Mouse (Mus musculus) limb, embryonic 12.5 days (tissue): ENCODE measurements around the gene Trim2. TPM values are rescaled to one million over a fixed set of nuclear protein-coding genes. Genes with fewer than 3 reads are reported as not detected.
A peak's percentile ranks its signal among the peaks of the same experiment; 100 is the strongest.

ENCODE experiments used
- ATAC-seq: fragments of 200-750 bp; cut with Nextera tagmentation; 2 replicates; pipeline ENCODE4 v1.8.0; 2017; ENCODE audit warnings: low read depth, moderate TSS enrichment; ENCODE audit not compliant: insufficient number of reproducible peaks, insufficient read depth, low FRiP score, low TSS enrichment
- H3K27ac ChIP-seq: fragments of 300-500 bp; sonication (generic); 2 replicates; pipeline ENCODE4 v1.5.1; 2016; ENCODE audit warnings: mild to moderate bottlenecking, moderate library complexity
- H3K27me3 ChIP-seq: fragments of 300-500 bp; sonication (generic); 2 replicates; pipeline ENCODE4 v1.6.1; 2016; ENCODE audit warnings: mild to moderate bottlenecking, moderate library complexity
- H3K36me3 ChIP-seq: fragments of 300-500 bp; sonication (generic); 2 replicates; pipeline ENCODE4 v1.6.1; 2016; ENCODE audit warnings: mild to moderate bottlenecking, moderate library complexity
- H3K4me1 ChIP-seq: fragments of 300-500 bp; sonication (generic); replicated peaks from 2 replicates; pipeline ENCODE4 v1.6.1; 2016
- H3K4me2 ChIP-seq: fragments of 300-500 bp; sonication (generic); 2 replicates; pipeline ENCODE4 v1.6.1; 2016; ENCODE audit warnings: mild to moderate bottlenecking, moderate library complexity
- H3K4me3 ChIP-seq: fragments of 300-500 bp; sonication (generic); replicated peaks from 2 replicates; pipeline ENCODE4 v1.5.1; 2016; ENCODE audit warnings: mild to moderate bottlenecking
- H3K9ac ChIP-seq: fragments of 300-500 bp; sonication (generic); replicated peaks from 2 replicates; pipeline ENCODE4 v1.6.1; 2016; ENCODE audit warnings: mild to moderate bottlenecking, moderate library complexity
- H3K9me3 ChIP-seq: fragments of 300-500 bp; sonication (generic); 2 replicates; pipeline ENCODE4 v1.6.1; 2016; ENCODE audit warnings: mild to moderate bottlenecking, moderate library complexity
- WGBS: fragments of 180-500 bp; shearing (Covaris S2); methylation state at CpG from one replicate; pipeline ENCODE4 v1.1.7; 2016; 5-methylcytosine and 5-hydroxymethylcytosine counted together
- polyA plus RNA-seq: library from polyadenylated mRNA; unstranded; fragments of >200 nt; fragmentation: Nextera tagmentation; extraction: Ambion mirVana; gene quantifications from 2 replicates; pipeline ENCODE4 v1.2.1, GENCODE M21; 2016

Trim2 gene
- polyA plus RNA-seq, 1 experiment from 2014 or later = 18.5 TPM

GRCm38 (mm10) chr3:84341811-84342210 is 35.1 kb upstream of the Trim2 start:
- H3K4me3 ChIP-seq = no peak overlapping the region
- H3K9ac ChIP-seq = no peak overlapping the region
- H3K36me3 ChIP-seq = no peaks in the 10 kb centered on the region
- peaks cover 18% of the 10 kb centered on the region for H3K4me1 ChIP-seq
- WGBS = 57% methylated on average over 7 of the region's 7 CpGs
- no peak for ATAC-seq
- no peaks in the 10 kb centered on the region; the same call in none of the 2 replicates for H3K27me3 ChIP-seq
- H3K4me2 ChIP-seq = no peak overlapping the region
- no peak overlapping the region for H3K27ac ChIP-seq
- no peaks in the 10 kb centered on the region for H3K9me3 ChIP-seq

GRCm38 (mm10) chr3:84337585-84337984 is 30.9 kb upstream of the Trim2 start:
- no peak overlapping the region for H3K27ac ChIP-seq
- no peak for ATAC-seq
- H3K9me3 ChIP-seq = no peaks in the 10 kb centered on the region
- no peak overlapping the region for H3K4me2 ChIP-seq
- no peak overlapping the region for H3K4me3 ChIP-seq
- no peaks in the 10 kb centered on the region for H3K36me3 ChIP-seq
- H3K4me1 ChIP-seq = peaks cover 10% of the 10 kb centered on the region
- 61% methylated on average over 7 of the region's 11 CpGs for WGBS
- H3K9ac ChIP-seq = no peak overlapping the region
- peaks cover 30% of the 10 kb centered on the region for H3K27me3 ChIP-seq

GRCm38 (mm10) chr3:84336342-84336741 is 29.7 kb upstream of the Trim2 start:
- Histone ChIP-seq H3K9ac (no peak overlapping the region), H3K27ac (no peak overlapping the region), H3K4me1 (peaks cover 10% of the 10 kb centered on the region), H3K9me3 (no peaks in the 10 kb centered on the region), H3K4me3 (no peak overlapping the region), H3K36me3 (no peaks in the 10 kb centered on the region), H3K4me2 (no peak overlapping the region), H3K27me3 (peaks cover 34% of the 10 kb centered on the region)
- 86% methylated on average over 12 of the region's 12 CpGs for WGBS
- ATAC-seq = no peak

GRCm38 (mm10) chr3:84335421-84336073 is 28.9 kb upstream of the Trim2 start:
- Histone ChIP-seq H3K27ac (no peak overlapping the region), H3K36me3 (no peaks in the 10 kb centered on the region), H3K4me1 (peaks cover 10% of the 10 kb centered on the region), H3K4me3 (no peak overlapping the region), H3K9ac (no peak overlapping the region), H3K27me3 (peaks cover 36% of the 10 kb centered on the region), H3K9me3 (no peaks in the 10 kb centered on the region), H3K4me2 (0 out of 2 replicates have a peak overlapping the region, but pooled peaks have one; percentile 47)
- WGBS = 39% methylated on average over 8 of the region's 8 CpGs
- ATAC-seq = no peak

- no peaks in the 10 kb centered on the region for H3K9me3 ChIP-seq
- 9% methylated on average over 20 of the region's 20 CpGs for WGBS
- no peak for ATAC-seq
- H3K27me3 ChIP-seq = peaks cover 36% of the 10 kb centered on the region
- peak overlapping the region; percentile 47 for H3K4me2 ChIP-seq
- peak overlapping the region; percentile 8 for H3K4me3 ChIP-seq
- H3K4me1 ChIP-seq = peaks cover 10% of the 10 kb centered on the region
- no peaks in the 10 kb centered on the region for H3K36me3 ChIP-seq
- no peak overlapping the region for H3K9ac ChIP-seq
- no peak overlapping the region for H3K27ac ChIP-seq
Measured at GRCm38 (mm10) chr3:84334771-84335420, 28.2 kb upstream of the Trim2 start.

GRCm38 (mm10) chr3:84333400-84334349 is 27.0 kb upstream of the Trim2 start:
- H3K27me3 ChIP-seq = peaks cover 36% of the 10 kb centered on the region
- no peak overlapping the region for H3K9ac ChIP-seq
- no peaks in the 10 kb centered on the region for H3K9me3 ChIP-seq
- no peak overlapping the region for H3K4me3 ChIP-seq
- H3K4me2 ChIP-seq = peak overlapping the region; percentile 21; the same call in 1 of the 2 replicates
- 48% methylated on average over 22 of the region's 22 CpGs for WGBS
- H3K27ac ChIP-seq = no peak overlapping the region
- H3K36me3 ChIP-seq = no peaks in the 10 kb centered on the region
- H3K4me1 ChIP-seq = peaks cover 10% of the 10 kb centered on the region
- ATAC-seq = no peak; the same call in 1 of the 2 replicates

GRCm38 (mm10) chr3:84330210-84330609 is 23.5 kb upstream of the Trim2 start:
- Histone ChIP-seq H3K4me1 (peaks cover 8% of the 10 kb centered on the region), H3K9ac (no peak overlapping the region), H3K27me3 (peaks cover 27% of the 10 kb centered on the region), H3K36me3 (no peaks in the 10 kb centered on the region), H3K4me3 (no peak overlapping the region), H3K27ac (no peak overlapping the region), H3K4me2 (no peak overlapping the region), H3K9me3 (no peaks in the 10 kb centered on the region)
- 81% methylated on average over 2 of the region's 2 CpGs for WGBS
- ATAC-seq = no peak

- Histone ChIP-seq H3K27ac (no peak overlapping the region), H3K4me3 (no peak overlapping the region), H3K36me3 (no peaks in the 10 kb centered on the region), H3K9me3 (no peaks in the 10 kb centered on the region), H3K9ac (no peak overlapping the region), H3K4me2 (no peak overlapping the region), H3K4me1 (peaks cover 12% of the 10 kb centered on the region), H3K27me3 (no peaks in the 10 kb centered on the region)
- no peak for ATAC-seq
- WGBS = 86% methylated on average over 12 of the region's 12 CpGs
Measured at GRCm38 (mm10) chr3:84324967-84325441, 18.3 kb upstream of the Trim2 start.

- Histone ChIP-seq H3K9me3 (no peaks in the 10 kb centered on the region), H3K4me1 (peaks cover 12% of the 10 kb centered on the region), H3K27ac (no peak overlapping the region), H3K9ac (no peak overlapping the region), H3K4me3 (no peak overlapping the region), H3K27me3 (no peaks in the 10 kb centered on the region), H3K4me2 (peak overlapping the region; percentile 35), H3K36me3 (no peaks in the 10 kb centered on the region)
- WGBS = 21% methylated on average over 3 of the region's 3 CpGs
- ATAC-seq = no peak
Measured at GRCm38 (mm10) chr3:84324478-84324877, 17.8 kb upstream of the Trim2 start.

GRCm38 (mm10) chr3:84324000-84324399 is 17.3 kb upstream of the Trim2 start:
- no peaks in the 10 kb centered on the region for H3K27me3 ChIP-seq
- peaks cover 12% of the 10 kb centered on the region for H3K4me1 ChIP-seq
- no peaks in the 10 kb centered on the region for H3K36me3 ChIP-seq
- no peak overlapping the region for H3K4me3 ChIP-seq
- no peak overlapping the region for H3K27ac ChIP-seq
- 36% methylated on average over 6 of the region's 6 CpGs for WGBS
- no peaks in the 10 kb centered on the region for H3K9me3 ChIP-seq
- no peak overlapping the region for H3K9ac ChIP-seq
- peak overlapping the region; percentile 35 for H3K4me2 ChIP-seq
- ATAC-seq = no peak

GRCm38 (mm10) chr3:84319504-84319903 is 12.8 kb upstream of the Trim2 start:
- no peaks in the 10 kb centered on the region for H3K27me3 ChIP-seq
- no peak overlapping the region for H3K4me2 ChIP-seq
- no peak overlapping the region for H3K4me3 ChIP-seq
- H3K9me3 ChIP-seq = no peaks in the 10 kb centered on the region
- no peak overlapping the region for H3K9ac ChIP-seq
- WGBS = 86% methylated on average over 3 of the region's 3 CpGs
- no peaks in the 10 kb centered on the region for H3K36me3 ChIP-seq
- no peak overlapping the region for H3K27ac ChIP-seq
- peaks cover 8% of the 10 kb centered on the region for H3K4me1 ChIP-seq
- no peak for ATAC-seq
